Mouse (Mus musculus) adrenal gland, postnatal 36 days (tissue): ENCODE data around the gene 5730522E02Rik. TPM values are rescaled to one million over a fixed set of nuclear protein-coding genes. Genes with fewer than 3 reads are reported as not detected.

Experiments used
- DNase-seq, 2 experiments: peaks; one replicate each; pipeline ENCODE4 v3.0.0; 2021; ENCODE audit warnings: mixed read lengths in 1 of 2
- total RNA-seq, 2 experiments: library from RNA; stranded (reverse); gene quantifications; 2 replicates each; pipeline ENCODE4 v1.2.3; 2021

5730522E02Rik gene
- total RNA-seq, 2 experiments from 2014 or later = not detected

DNA sequence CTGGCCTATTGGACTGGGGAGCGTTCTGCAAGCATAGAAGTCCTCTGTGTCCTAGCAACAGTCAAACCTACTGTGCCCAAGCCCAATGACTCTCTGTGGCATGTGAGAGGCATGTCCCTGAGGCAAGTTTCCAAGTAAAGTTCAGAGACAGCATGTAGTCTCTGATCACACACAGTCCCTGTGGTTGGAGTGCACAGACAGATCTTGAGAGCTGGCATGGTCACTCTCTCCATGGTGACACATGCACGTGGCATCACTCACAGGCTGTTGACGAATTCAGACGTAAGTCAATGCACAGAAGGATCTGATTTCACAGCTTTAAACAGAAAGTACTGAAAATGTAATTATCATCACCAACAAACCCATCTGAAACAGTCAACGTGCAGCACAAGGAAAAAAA lies 210.8 kb downstream of the 5730522E02Rik start:
- DNase-seq = no peak

DNA sequence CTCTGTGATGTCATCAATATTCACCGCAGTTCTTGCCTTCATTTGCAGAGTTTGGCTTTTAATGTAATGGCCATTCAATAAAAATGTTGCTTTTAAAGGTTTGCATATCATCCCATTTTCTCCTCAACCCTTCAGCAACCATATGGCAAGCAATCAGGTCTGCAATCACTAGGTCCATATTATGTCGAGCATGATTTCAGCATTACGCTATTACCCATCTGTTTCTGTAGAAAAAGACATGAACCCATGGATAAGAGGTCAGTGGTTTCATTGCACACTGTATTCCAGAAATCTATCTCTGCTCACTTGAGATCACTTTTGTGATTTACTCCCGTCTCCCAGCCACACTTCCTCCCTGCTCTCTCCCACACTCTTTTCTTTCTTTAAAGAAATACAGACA lies 213.1 kb downstream of the 5730522E02Rik start:
- DNase-seq = no peak

DNA sequence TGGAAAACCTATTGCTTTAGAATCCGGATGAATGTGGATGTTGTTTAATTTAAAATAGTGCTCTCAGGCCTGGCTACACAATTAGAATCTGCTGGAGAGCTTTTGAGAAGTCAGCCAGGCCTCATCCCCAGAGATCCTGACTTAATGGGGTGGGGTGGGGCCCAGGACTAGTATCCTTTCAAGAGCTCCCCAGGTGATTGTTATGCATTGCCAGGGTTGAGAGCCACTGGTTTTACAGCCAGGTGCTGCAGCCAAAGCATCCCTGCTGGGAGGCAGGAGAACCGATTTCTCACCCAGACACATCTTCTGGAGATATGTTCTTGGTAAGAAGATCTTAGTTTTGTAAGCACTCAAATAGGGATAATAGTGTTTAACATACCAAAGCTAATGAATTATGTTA lies 216.4 kb downstream of the 5730522E02Rik start:
- no peak for DNase-seq

DNA sequence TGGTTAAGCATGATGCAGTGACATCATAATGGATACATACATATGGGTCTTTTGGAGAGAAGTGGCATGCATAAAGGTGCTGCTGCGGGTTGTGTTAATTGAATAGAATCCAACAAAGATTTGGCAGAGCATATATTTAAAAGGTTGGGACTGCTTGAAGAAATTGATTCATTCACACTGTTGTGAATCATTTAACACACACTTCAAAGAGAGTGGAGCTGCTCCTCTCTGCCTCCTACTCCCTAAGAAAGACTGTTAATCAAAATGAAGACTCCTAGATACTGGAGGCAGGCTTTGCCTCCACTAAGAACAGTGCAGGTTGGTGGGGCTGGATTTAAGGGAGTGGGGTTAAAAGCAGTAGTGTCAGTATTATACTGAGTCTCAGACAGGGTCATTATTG lies 218.3 kb downstream of the 5730522E02Rik start:
- DNase-seq = no peak

DNA sequence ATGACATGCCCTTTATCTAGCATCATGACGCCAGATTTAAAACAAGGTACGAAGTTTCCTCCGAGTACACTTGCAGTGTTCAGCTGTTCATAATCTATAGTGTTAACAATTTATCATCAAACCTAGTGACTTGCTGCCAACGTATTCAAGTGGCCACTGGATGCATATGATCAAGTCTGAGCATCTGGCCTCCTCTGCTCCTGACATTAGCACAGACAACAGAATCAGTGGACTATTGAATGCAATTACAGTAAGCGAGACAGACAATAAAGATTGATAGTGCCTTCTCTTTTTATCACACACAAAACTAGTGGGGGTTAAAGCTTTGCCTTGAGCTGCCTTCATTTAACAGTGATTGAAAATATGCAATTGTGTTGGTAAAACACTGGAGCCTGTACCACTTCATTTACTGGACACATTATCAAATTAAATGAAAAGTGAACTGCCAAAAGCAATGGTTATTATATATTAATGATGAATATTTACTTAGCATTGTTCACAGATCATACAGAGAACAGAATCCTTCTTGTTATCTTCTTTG lies 231.8 kb downstream of the 5730522E02Rik start:
- no peak for DNase-seq

DNA sequence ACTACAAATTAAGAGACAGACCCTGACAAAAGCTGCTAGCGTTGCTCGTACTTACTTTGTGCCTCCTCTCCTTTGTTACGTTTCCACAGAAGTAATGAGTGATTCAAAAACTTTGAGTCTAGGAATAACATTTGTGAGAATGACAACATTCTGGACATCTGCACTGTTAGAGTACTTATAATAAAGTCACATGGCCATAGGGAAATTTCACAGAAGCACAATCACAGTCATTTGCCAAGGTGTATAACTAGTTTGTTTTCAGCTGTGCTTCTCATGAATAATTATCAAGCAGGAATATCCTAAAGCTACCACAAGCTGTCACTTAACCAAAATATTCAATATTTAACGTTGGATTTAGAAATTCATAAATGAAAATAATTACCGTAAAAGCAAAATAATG lies 269.1 kb downstream of the 5730522E02Rik start:
- DNase-seq = no peak

DNA sequence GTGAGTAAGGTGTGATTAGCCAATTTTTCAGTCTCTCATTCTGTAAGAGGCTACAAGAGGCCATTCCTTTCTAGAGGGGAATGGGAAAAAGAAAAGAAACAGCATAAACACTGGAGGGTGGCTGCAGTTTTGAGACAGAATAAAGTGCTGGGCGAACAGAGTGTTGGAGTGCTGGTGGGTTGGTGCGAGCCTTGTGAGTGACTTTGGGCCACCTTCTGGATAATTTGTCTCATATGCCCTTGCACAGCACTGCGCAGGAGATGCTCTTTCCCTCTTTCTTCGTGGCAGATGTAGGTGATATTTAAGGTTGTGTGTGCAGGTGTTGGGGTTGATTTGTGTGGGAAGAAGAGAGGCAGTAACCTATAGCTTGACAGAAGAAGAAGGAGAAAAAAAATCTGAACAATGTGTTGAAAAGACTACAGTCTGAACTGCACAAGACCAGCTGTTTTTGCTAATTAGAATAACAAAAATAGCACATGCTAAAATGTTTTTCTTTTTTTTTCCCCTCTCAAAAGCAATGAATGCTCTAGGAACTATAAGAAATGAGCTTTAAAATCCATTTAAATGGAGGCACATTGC lies 269.8 kb downstream of the 5730522E02Rik start:
- DNase-seq = no peak

DNA sequence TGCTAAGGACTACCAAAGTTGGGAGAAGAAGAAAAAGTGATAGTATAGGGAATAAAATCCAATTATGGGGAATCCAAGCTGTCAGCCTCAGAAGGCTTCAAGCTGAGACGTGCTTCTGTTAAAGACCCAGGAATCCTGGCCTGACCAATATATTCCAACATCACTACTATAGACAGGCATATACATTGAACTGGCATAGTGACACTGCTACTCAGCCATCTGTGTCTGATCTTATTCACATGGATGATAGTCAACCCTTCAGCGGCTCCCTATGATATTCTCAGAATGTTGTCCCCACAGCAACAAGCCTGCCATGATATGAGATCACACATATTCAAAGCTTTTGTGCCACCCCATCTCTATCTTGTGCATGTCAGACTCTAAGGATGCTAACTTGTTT lies 284.3 kb downstream of the 5730522E02Rik start:
- DNase-seq = no peak

DNA sequence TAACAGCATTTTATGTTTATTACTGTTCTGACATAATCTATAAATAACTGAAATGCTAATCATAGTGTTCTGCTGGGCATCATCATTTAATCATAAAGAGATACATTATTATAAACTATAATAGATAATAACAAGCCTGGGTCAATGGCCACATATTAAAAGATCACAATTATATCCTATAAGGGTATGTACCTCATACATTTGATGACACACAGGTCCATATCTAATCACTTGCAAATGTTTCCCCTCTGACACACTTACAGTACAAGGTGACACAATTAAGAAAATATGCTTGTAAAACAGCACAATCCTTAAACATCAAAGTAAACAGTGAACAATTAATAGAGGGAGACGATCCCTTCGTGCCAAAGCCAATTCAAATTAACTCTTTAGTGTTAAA lies 308.2 kb downstream of the 5730522E02Rik start:
- DNase-seq = no peak

DNA sequence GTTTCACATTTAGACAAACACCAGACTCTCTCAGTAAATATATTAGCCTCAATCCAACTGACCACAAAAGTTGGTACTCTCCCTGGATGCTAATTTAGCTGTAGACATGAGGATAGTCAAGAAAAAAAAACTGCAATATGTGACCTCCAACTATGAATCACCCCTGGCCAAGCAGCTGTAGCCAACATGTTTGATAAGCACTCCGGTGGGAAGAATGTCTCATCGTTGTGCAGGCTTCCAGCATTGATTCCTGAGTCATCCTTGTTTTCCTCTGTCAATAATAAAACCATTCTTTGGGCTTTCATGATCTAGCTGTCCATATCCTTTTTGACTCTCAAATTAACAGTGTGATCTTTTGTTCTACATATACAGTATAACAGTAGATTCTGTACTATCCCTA lies 308.9 kb downstream of the 5730522E02Rik start:
- peak in 1 of 2 experiments; percentile 1 for DNase-seq

DNA sequence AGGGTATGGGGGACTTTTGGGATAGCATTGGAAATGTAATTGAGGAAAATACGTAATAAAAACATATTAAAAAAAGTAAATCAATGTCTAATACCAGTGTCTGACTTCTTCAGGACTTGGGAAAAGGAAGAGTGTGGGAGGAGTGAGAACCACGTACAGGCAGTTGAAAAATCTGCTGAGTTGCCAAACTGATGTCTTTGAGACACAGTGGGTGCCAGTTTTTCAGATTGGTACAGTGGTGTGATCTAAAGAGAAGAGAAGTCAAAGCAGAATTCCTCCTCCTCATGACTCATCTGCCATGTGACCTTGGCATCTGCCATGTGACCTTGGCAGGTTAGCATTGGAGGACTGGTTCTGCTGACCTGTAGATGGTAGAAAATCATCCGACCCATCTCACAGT lies 316.7 kb downstream of the 5730522E02Rik start:
- DNase-seq = no peak

DNA sequence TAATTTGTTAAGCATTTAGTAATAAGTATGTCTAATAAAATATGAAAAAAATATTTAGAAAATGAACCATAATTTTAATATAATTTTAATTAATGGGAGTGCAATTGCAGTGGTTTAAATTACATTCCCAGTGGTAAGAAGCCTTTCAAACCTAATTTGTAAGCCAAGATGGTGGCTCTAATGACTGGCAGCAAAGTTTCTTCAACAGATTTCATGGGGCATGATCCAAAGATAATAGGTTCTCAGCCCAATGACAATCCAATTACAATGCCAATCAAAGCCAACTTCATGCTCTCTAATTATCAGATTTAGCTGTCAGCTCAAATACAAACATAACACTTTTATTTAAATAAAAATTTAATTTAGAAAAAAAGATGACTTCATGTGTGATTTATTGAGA lies 337.6 kb downstream of the 5730522E02Rik start:
- no peak for DNase-seq

DNA sequence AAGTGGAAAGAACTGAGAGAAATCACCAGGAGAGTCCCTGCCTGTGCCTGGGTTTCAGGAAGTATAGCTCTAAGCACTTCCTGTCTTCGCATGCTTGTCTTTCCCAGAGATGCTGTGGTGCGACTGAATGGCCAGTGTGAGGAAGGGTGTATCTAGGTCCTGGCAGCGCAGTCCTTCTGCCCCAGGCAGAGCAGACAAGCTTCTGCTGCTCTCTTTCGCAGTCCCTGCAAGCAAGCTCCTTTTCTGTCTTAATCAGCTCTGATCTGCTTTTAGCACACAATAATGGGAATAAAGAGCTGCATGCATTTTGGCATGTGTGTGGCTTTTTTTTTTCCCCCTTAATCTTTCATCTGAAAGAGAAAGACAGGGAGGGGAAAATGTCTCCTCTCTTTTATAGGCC lies 338.2 kb downstream of the 5730522E02Rik start:
- no peak for DNase-seq

DNA sequence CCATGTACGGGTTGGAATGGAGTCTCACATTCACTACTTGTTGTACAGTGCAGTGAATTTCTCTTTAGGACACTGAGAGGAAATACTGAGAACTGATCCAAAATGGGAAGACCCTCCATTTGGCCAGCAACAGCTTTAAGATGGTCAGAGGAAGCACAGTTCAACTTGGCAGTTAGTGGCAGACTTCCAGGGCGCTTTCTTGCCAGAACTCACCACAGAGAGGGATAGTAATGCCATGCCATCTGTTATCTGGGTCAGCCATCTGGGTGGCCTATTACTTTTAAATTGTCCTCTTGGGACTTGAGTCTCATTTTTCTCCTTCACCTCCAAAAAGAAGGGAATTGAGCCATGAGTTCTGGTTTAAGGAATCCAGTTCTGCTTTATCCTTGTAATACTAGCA lies 344.3 kb downstream of the 5730522E02Rik start:
- peak; percentile 2 to 8 for DNase-seq

DNA sequence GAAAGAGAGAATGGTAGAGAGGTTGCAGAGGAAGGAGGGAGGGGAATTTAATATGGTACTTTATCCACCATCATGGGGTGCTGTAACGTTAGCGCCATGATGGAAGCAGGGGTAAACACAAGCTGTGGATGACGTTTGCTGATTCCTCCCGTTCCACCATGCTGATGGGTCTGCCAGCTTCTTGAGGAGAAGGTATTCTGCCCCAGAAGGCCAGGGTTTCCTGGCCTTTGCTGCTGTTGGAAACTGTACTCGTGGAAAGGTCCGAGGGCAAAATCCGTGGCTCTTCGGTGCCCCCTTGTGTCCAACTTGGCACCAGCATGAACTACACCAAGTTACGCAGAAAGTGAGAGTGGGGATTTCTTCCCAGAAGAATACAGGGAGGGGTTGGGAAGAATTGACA lies 347.9 kb downstream of the 5730522E02Rik start:
- DNase-seq = peak; percentile 69 to 81

DNA sequence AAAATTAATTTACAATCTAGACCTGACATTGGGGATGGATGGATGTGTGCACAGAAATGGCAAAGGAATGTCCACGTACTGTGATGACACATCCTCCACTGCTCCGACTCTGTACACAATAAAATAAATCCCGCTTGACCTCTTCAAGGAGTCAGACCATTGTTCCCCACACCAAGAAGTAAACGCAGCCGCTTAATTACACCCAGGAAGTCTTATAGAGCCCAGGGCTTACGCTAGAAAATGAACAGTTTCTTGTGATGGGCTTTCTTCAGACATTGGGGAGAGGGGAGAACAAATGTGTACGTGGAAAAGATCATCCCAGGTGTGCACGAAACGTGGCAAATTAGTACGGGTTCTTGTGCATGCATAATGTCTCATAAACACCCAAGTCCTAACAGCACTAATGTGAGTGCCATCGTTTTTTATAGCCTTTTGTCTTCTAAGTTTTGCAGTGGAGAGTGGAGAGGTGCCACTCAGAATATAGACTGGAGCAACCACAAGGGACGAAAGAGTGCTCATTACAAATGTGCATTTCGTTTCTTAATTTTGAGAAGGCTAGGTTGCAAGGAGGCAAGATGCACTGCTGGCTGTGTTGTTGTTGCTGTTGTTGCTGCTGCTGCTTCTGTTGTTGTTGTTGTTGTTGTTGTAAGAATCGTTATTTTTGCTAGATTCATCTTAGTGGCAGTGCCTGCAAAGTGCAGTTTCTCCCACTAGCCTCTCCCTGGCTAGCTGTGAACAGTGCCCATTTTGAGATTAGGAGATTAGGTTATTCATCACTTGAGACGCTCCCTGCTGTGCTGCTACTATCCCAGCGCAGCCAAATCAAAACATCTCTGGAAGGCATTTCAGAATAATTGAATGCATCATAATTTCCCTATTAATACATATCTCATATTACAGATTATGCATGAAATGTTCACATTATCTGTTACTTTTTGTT lies 353.7 kb downstream of the 5730522E02Rik start:
- no peak for DNase-seq

DNA sequence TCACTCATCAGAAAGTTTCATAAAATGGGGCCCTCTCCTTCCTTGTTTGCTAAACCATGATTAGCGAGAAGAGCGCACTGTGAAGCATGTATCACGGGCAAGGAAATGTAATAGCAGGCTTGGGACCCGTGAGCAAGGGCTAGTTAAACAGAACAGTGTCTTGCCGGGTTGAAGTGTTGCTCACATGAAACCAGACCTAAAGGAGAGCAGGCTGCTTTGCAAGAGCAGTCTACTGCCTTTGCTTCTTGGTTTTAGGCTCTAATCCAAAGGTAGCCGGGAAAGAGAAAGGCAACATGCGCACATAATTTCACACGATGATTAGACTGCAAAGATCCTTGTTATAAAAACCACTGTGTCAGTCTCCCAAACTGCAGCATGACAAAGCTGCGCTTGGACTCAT lies 354.8 kb downstream of the 5730522E02Rik start:
- DNase-seq = no peak

DNA sequence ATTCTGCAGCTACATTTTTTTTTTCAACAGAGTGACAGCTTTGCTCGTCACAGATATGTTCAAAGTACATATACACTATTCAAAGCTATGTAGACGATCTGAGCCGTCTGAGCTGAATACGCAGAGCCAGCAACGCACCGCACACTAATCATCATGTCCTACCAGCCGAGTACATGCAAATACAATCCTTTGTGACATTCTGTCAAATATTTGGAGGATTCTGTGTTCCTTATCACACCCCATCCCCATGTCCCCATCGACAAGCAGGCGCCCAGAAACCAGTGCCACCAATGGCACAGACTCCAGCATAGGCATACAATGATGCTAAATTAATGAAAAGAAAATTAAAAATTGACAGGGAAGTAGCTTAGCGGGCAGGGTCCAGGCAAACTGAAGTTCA lies 356.3 kb downstream of the 5730522E02Rik start:
- no peak for DNase-seq

DNA sequence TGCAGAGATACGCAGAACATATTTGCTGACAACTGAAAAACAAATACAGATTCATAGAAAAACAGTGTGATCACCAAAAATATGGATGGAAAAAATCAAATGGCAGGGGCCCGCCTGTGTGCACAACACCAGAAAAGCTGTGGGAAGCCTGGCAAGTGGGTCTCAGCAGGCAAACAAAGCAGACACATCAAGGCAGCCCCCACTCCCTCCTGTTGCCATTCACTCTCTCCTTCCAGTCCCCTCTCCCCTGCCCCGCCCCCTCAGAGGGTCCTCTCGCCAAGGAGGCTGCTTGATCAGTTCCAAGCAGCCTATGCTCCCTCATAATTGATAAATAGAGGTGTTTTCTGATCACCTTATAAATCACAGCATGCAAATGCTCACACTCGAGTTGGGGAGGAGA lies 357.5 kb downstream of the 5730522E02Rik start:
- no peak for DNase-seq

DNA sequence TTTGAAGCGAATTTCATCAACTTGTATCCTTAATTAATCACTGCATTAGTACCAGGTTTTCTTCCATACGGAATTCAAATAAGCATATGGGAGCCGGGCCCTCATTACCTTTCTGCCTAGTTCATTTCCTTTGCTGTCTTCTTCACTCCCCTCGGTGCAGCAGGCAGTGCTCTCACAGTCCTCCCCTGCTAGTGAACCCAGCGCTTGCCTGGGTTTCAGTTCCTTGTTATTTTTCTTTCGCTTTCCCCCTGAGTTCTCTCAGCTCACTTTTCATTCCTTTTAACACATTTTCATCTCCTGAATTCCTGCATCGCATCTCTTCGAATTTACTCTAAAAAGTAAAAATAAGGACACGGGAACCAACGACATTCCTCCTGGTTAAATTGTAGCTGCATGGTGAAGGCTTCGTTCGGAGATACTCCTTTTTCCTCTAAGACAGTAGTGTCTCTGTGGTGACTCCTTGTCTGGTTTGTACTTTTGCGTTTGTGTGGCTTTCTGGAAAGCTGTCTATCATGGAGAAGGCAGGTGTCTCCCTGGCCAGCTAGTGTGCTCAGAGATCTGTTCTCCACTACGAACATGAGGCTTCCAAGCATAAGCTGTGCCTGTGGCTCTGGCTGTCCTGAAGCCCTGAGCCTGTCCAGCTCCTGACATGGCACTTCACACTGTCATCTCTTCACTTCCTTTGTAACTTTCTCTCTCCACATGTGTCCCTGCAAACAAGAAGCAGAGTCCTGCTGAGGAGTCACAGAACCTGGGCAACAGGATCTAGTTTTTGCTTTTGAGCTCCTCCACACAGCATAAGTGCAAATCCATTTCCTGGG lies 361.5 kb downstream of the 5730522E02Rik start:
- no peak for DNase-seq

DNA sequence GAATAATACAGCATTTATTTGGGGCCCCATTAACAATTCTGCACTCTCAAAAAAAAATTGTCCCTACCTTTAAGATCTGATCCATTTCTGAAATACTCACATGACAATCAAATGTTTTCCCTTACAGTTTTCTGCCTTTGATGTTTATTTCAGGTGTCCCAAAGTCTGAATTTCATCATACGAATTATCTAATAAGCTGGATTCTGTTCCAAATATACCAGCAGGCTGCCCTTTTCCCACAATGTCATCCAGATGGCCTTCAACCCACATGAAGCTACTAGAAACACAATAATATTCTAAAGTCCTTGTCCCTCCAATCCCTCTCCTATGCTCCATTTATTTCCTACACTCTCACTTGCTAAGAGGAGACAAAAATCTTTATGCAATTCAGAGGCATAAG lies 372.1 kb downstream of the 5730522E02Rik start:
- no peak for DNase-seq

DNA sequence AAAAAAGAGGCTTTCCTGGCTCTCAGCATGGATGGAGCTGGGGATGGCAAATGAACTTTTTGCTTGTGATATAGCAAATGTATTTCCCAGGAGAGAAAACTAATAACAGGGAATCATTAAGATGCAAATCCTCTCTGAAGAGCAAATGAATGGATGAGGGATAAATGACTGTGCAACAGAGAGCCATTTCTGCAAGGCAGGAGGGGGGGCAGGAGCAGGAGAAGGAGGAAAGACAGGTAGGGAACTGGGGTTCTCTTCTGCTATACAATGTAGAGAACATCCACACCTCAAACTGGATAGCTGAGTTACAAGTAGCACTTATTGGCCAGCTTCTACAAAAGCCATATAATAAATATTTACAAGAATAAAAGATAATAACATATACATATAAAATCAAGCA lies 390.8 kb downstream of the 5730522E02Rik start:
- no peak for DNase-seq

DNA sequence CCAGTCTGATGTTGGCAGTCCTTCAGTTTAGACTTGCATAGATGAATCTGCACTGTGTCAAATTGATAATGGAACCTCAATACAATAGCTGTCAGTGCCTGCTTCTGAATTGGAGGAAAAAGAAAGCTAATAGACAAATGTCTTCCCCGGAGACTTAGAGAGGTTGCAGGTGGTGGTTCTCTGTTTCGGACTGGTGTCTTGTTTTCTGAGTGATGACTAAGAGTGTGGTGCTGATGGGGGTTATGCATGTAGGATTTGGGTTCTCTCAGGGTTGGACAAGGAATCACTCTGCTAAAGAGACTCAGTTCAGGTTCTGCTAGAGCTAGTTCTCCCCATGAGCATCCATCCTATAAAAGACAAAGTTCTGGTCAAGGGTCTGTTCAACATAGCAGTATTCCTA lies 397.1 kb downstream of the 5730522E02Rik start:
- no peak for DNase-seq
